Mouse (Mus musculus) embryonic facial prominence, embryonic 14.5 days (tissue): Measurements from ENCODE around the gene Gpc2. TPM values are rescaled to one million over a fixed set of nuclear protein-coding genes. Genes with fewer than 3 reads are reported as not detected.

ENCODE experiments used
- ATAC-seq: fragments of 200-750 bp; cut with Nextera tagmentation; 2 replicates; pipeline ENCODE4 v1.8.0; 2017; ENCODE audit warnings: low read depth, moderate number of reproducible peaks, moderate TSS enrichment
- DNase-seq: peaks from one replicate; pipeline ENCODE4 v3.0.0-alpha.2; 2015; ENCODE audit warnings: low spot score
- H3K27ac ChIP-seq: fragments of 300-500 bp; sonication (generic); replicated peaks from 2 replicates; pipeline ENCODE4 v1.5.1; 2014; ENCODE audit warnings: low read depth, mild to moderate bottlenecking, low read length, moderate library complexity
- H3K27me3 ChIP-seq: fragments of 300-500 bp; sonication (generic); replicated peaks from 2 replicates; pipeline ENCODE4 v1.6.1; 2014; ENCODE audit warnings: low read length; ENCODE audit not compliant: control insufficient read depth, insufficient read depth
- H3K36me3 ChIP-seq: fragments of 300-500 bp; sonication (generic); 2 replicates; pipeline ENCODE4 v1.6.1; 2014; ENCODE audit warnings: low read length, mixed read lengths; ENCODE audit not compliant: control insufficient read depth, insufficient read depth
- H3K4me1 ChIP-seq: fragments of 300-500 bp; sonication (generic); 2 replicates; pipeline ENCODE4 v1.6.1; 2014; ENCODE audit warnings: antibody characterized with exemption, low read length; ENCODE audit not compliant: control insufficient read depth, insufficient read depth
- H3K4me2 ChIP-seq: fragments of 300-500 bp; sonication (generic); 2 replicates; pipeline ENCODE4 v1.6.1; 2014; ENCODE audit warnings: low read depth, mild to moderate bottlenecking, low read length, moderate library complexity, mixed read lengths
- H3K4me3 ChIP-seq: fragments of 300-500 bp; sonication (generic); 2 replicates; pipeline ENCODE4 v1.5.1; 2014; ENCODE audit warnings: low read depth, mild to moderate bottlenecking, low read length
- H3K9ac ChIP-seq: fragments of 300-500 bp; sonication (generic); 2 replicates; pipeline ENCODE4 v1.6.1; 2014; ENCODE audit warnings: low read depth, mild to moderate bottlenecking, low read length, moderate library complexity, mixed read lengths
- H3K9me3 ChIP-seq: fragments of 300-500 bp; sonication (generic); 2 replicates; pipeline ENCODE4 v1.6.1; 2016; ENCODE audit warnings: low read length; ENCODE audit not compliant: control insufficient read depth
- WGBS: fragments of 180-500 bp; shearing (Covaris S2); extraction: QIAGEN DNeasy Blood & Tissue Kit; methylation state at CpG from one replicate; pipeline ENCODE4 v1.1.7; 2014; 5-methylcytosine and 5-hydroxymethylcytosine counted together
- polyA plus RNA-seq: library from polyadenylated mRNA; unstranded; fragments of >200 nt; fragmentation: Nextera tagmentation; extraction: Ambion mirVana; gene quantifications from 2 replicates; pipeline ENCODE4 v1.2.1, GENCODE M21; 2014

Gpc2 gene
- polyA plus RNA-seq, 1 experiment from 2014 or later, result 3.9 TPM

DNA sequence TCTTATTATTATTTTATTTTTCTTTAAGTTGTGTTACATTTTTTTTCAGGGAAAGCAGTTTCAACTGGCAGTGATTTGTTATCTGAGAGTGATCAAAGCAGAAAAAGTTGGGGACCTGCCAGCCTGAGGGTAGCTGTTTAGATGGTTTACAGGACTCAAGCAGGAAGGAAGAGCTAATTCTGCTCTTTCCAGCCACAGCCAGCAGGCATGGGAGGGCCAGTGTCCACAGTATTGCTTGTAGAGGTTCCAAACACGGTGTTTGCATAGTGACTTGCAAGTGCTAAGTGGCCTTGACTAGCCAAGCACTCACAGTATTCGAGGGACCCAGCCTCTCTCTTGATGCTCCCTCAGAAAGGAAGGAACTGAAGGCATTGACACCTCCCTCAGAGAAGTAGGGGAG is 38.3 kb downstream of the Gpc2 start:
- Histone ChIP-seq H3K27me3 (no peaks in the 10 kb centered on the region), H3K36me3 (no peaks in the 10 kb centered on the region), H3K4me2 (no peak overlapping the region), H3K4me3 (no peak overlapping the region), H3K9me3 (no peaks in the 10 kb centered on the region), H3K9ac (no peak overlapping the region), H3K4me1 (no peaks in the 10 kb centered on the region), H3K27ac (no peak overlapping the region)
- DNase-seq (no peak), ATAC-seq (no peak)
- 29% methylated on average over 2 of the region's 2 CpGs for WGBS

DNA sequence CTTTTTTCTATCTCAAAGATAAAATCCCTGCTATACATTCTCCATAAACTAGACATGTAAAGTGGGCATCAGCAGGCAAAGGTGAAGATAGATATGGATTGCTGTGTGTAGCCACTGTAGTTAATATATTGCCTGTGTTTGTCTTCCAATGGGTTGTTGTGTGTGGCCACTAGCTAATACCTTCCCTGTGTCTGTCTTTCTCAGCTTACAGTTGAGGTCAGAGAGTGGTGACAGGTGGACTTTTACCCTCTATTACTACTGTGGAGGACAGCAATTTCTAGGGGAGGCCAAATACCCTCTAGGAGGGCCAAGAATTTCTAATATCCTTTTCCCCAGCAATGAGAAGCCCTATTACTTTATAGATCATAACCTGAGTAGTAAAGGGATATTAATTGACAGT is 45.6 kb downstream of the Gpc2 start:
- Histone ChIP-seq H3K4me3 (no peak overlapping the region), H3K4me1 (no peaks in the 10 kb centered on the region), H3K9ac (no peak overlapping the region), H3K9me3 (no peaks in the 10 kb centered on the region), H3K27me3 (no peaks in the 10 kb centered on the region), H3K36me3 (no peaks in the 10 kb centered on the region), H3K27ac (no peak overlapping the region), H3K4me2 (no peak overlapping the region)
- DNase-seq, result no peak
- ATAC-seq, result no peak

DNA sequence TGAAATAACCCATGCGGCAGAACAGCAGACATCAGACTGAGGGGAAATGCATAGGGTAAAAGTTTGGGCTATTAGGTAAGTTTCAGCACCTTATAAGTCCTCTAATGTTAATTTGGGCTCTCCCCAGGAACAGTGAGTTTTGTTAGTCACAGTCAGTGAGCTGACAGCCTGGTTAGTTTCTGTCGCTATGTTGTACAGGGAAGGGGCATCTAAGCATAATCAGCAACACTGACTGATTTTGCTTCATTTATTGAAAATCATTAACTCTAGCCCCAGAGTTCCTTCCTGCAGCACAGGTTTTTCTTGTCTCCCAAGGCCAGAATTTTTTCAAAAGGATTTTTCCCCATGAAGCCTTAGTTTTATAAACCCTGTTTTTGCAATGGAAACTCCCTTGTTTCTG is 46.0 kb downstream of the Gpc2 start:
- H3K27ac ChIP-seq, result no peak overlapping the region
- H3K4me3 ChIP-seq, result no peak overlapping the region
- H3K9me3 ChIP-seq, result no peaks in the 10 kb centered on the region
- no peak for ATAC-seq
- no peak for DNase-seq
- H3K36me3 ChIP-seq, result no peaks in the 10 kb centered on the region
- H3K4me2 ChIP-seq, result no peak overlapping the region
- 83% methylated on average over 2 of the region's 2 CpGs for WGBS
- H3K9ac ChIP-seq, result no peak overlapping the region
- H3K4me1 ChIP-seq, result no peaks in the 10 kb centered on the region
- H3K27me3 ChIP-seq, result no peaks in the 10 kb centered on the region

DNA sequence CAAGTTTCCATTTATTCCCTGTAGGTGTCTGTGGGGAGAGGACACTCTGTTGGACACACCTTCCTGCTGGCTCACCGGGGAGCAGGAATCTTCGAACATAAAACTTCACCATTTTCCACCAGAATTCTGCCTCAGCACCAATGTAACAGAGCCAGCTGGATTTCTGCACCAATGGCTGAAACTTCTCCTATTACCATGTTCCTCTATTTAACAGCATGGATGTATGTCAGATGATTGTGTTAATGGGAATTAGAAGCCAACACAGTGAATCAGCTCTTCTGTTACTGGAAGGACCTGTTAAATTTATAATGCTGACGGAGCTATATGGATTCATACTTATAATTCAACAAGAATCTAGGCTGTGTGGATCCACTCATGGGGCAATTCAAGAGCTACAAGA is 50.3 kb downstream of the Gpc2 start:
- no peak for ATAC-seq
- Histone ChIP-seq H3K36me3 (no peaks in the 10 kb centered on the region), H3K4me3 (no peak overlapping the region), H3K4me2 (no peak overlapping the region), H3K4me1 (no peaks in the 10 kb centered on the region), H3K27me3 (no peaks in the 10 kb centered on the region), H3K27ac (no peak overlapping the region), H3K9ac (no peak overlapping the region), H3K9me3 (no peaks in the 10 kb centered on the region)
- no peak for DNase-seq
- 94% methylated on average over 3 of the region's 3 CpGs for WGBS

DNA sequence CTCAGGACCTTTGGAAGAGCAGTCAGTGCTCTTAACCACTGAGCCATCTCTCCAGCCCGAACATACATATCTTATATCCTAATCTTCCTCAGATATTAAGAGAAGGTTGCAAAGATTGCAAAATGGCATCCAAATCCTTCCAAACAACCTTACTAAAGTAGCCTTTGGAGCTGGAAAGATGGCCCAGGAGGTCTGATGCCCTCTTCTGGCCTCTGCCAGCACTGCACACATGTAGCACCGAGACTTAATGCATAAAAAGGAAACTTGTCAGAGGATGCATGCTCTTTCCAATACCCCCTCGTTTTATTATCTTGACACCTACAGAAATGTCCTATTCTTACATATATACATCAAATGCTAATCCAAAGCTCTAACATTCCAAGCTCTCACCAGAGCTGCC is 51.8 kb downstream of the Gpc2 start:
- WGBS, result 62% methylated on average over 3 of the region's 3 CpGs
- H3K4me1 ChIP-seq, result no peaks in the 10 kb centered on the region
- H3K4me3 ChIP-seq, result no peak overlapping the region
- ATAC-seq, result no peak
- H3K27ac ChIP-seq, result no peak overlapping the region
- no peak overlapping the region for H3K9ac ChIP-seq
- H3K27me3 ChIP-seq, result no peaks in the 10 kb centered on the region
- no peak for DNase-seq
- H3K36me3 ChIP-seq, result no peaks in the 10 kb centered on the region
- no peaks in the 10 kb centered on the region for H3K9me3 ChIP-seq
- H3K4me2 ChIP-seq, result no peak overlapping the region

DNA sequence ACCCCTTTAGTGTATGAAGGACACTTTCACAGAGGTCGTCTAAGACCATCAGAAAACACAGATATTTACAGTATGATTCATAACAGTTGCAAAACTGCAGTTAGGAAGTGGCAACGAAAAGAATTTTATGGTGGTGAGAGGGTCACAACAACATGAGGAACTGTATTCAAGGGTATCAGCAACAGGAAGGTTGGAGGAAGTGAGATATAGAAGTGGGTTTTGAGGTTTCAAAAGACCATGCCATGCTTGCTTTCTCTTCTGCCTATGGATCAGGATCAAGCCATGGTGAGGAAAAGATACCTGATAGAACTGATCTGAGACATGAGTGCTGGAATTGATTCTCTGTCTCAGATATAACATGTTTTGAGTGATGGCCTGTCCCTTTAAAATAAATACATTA is 52.4 kb downstream of the Gpc2 start:
- Histone ChIP-seq H3K4me3 (no peak overlapping the region), H3K27ac (no peak overlapping the region), H3K27me3 (no peaks in the 10 kb centered on the region), H3K4me2 (no peak overlapping the region), H3K36me3 (no peaks in the 10 kb centered on the region), H3K9ac (no peak overlapping the region), H3K9me3 (no peaks in the 10 kb centered on the region), H3K4me1 (no peaks in the 10 kb centered on the region)
- 63% methylated on average over 2 of the region's 2 CpGs for WGBS
- no peak for DNase-seq
- ATAC-seq, result no peak

DNA sequence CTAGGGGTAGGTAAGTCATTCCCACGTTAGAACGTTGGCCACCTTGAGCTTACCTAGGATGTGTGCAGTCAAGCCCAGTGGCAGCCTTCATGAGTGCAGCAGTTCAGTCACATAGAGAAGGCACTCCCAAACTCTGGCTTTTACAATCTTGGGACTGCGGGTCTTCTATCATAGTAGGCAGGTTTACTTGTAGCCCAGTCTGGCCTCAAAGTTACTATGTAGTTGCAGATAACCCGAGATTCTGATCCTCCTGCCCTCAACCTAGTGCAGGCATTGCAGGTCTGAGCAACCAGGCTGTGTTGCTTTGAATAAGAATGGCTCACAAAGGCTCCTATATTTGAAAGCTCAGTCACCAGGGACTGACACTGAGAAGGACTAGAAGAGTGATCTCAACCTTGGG is 53.3 kb downstream of the Gpc2 start:
- no peak for ATAC-seq
- no peak overlapping the region for H3K9ac ChIP-seq
- no peaks in the 10 kb centered on the region for H3K4me1 ChIP-seq
- WGBS, result 72% methylated on average over 4 of the region's 4 CpGs
- H3K27me3 ChIP-seq, result no peaks in the 10 kb centered on the region
- no peak overlapping the region for H3K4me2 ChIP-seq
- H3K27ac ChIP-seq, result no peak overlapping the region
- no peaks in the 10 kb centered on the region for H3K36me3 ChIP-seq
- H3K9me3 ChIP-seq, result no peaks in the 10 kb centered on the region
- DNase-seq, result no peak
- no peak overlapping the region for H3K4me3 ChIP-seq

DNA sequence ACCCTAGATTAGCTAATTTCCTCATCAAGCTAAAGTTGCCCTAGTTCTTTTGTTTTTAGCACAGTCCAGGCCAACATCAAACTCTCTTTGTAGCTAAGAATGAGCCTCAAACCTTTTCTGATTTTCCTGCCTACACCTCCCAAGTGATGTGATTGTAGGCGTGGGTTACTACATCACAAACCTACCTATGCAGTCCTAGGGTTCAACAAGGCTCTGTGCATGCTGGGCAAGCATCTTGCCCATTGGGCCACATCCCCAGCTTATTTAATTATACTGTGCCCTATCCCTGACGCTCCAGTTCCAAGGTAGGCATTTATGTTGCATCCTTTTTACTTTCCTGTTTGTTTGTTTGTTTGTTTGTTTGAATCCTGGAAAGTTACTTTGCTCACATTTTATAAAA is 54.1 kb downstream of the Gpc2 start, which contains the start of gene Nxpe5:
TSS of gene Nxpe5 (plus strand) at position 199 of the 400 bp plus-strand sequence.
- no peaks in the 10 kb centered on the region for H3K9me3 ChIP-seq
- DNase-seq (no peak), ATAC-seq (no peak)
- H3K27me3 ChIP-seq, result no peaks in the 10 kb centered on the region
- no peaks in the 10 kb centered on the region for H3K36me3 ChIP-seq
- 52% methylated on average over 2 of the region's 2 CpGs for WGBS
- no peak within 1 kb of the TSS for H3K4me3 ChIP-seq
- H3K9ac ChIP-seq, result no peak within 1 kb of the TSS
- no peak within 1 kb of the TSS for H3K4me2 ChIP-seq
- no peak within 1 kb of the TSS for H3K27ac ChIP-seq
- no peaks in the 10 kb centered on the region for H3K4me1 ChIP-seq
